Mouse (Mus musculus): Measurements from ENCODE around the gene Slc25a22.

DNA sequence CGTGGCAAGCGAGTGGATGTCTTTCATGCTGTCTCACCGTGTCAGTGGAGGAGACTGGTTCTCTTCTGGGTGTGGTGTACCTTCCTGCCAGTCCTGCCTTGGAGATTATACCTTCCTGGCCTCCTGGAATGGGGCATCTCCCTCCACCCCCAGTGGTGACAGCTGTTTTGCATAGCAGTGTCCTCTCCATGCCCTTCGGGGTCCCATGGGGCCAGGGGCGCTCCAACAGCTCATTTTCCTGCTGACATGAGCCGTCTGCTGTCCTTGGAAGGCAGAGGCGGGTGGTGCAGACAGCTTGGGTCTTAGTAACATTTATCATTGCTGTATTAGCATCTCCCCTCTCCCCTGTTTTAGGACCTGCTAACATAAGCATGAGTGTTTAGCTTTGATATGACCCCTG is 49.4 kb upstream of the Slc25a22 start:
- no peak for TF ChIP-seq POLR2A (IDR thresholded peaks at IDR 0.05; ENCODE audit: insufficient read depth, low read depth, low read length)
- TF ChIP-seq CTCF (IDR thresholded peaks at IDR 0.05): no peak
- no peak for TF ChIP-seq EP300 (IDR thresholded peaks at IDR 0.05; ENCODE audit: insufficient read depth, low read depth, low read length)
